Comparison of ENCODE assay signal across 20 mouse cellular contexts in the genomic region with DNA sequence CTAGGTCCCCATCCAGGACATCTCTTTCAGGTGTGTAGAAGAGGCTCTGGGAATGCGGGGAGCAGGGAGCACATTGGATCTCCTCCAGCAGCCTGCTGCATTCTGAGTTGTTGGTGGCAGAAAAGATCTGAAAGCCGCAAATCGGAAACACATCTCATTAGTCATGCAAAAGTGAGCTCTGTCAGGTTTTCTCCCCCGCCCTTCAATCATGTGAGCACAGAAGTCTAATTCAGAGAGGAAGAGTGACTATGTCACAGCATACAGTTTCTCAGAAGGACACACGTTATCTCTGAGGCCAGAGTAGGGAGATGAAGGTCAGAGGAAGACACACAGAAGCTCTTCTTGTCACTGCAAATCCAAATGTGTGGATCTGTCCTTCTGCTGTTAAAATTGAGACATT. TPM values are rescaled to one million over a fixed set of nuclear protein-coding genes. Genes with fewer than 3 reads are reported as not detected.
DNase-seq lines count a peak whose midpoint lies in the region; TF ChIP-seq lines count a peak whose summit lies in the region.
"Had no signal": no experiment of that assay in that cellular context is flagged by ENCODE, and none has a peak within 500 bp of the region (broad histone marks: within the 10 kb centered on the region; RNA-seq: fewer than 3 reads in every experiment).

No protein-coding gene starts in this region.

- intact Hi-C loops in left cerebral cortex, adult 2 months (cut with DNase I), result no loop called here

- DNase-seq in B cell, adult 2 months, result peak; percentile 6 to 9
- peak; percentile 29 for DNase-seq in MEL-GATA-1-ER (ENCODE audit: extremely low read depth, low read depth)
- peak; percentile 4 for DNase-seq in c-Kit-positive CD71-positive TER-119-positive erythroid progenitor cells, embryonic 14.5 days (ENCODE audit: low spot score)
- DNase-seq in splenic B cell, adult 2 months (ENCODE audit: low read depth, low spot score), result peak; percentile 53
- no peak for DNase-seq in left cerebral cortex, adult 2 months (ENCODE audit: extremely low spot score in 1 of 2, low spot score in 2 of 2)
- no peak for DNase-seq in frontal cortex, postnatal 25 days (ENCODE audit: low spot score in 2 of 2)
- DNase-seq: adrenal gland, postnatal 14 days; cerebellum, adult 18-20 months; gastrocnemius, adult 2 months; gastrocnemius, postnatal 25 days had no signal

- H3K27ac ChIP-seq in left cerebral cortex, adult 2 months, result no peak overlapping the region
- H3K27ac ChIP-seq: embryonic facial prominence, embryonic 12.5 days; forebrain, embryonic 12.5 days; gastrocnemius, adult 2 months; hindbrain, embryonic 10.5 days; hindbrain, embryonic 14.5 days; intestine, embryonic 15.5 days had no signal

- H3K27me3 ChIP-seq in splenic B cell, adult 2 months (ENCODE audit: control insufficient read depth, insufficient read depth, low read length, poor library complexity, severe bottlenecking), result no peaks in the 10 kb centered on the region
- H3K27me3 ChIP-seq: intestine, embryonic 15.5 days; Patski had no signal

- TF ChIP-seq CTCF in left cerebral cortex, adult 2 months (IDR thresholded peaks at IDR 0.05), result no peak

- no peak overlapping the region for H3K4me3 ChIP-seq in left cerebral cortex, adult 2 months
- H3K4me3 ChIP-seq: embryonic facial prominence, embryonic 12.5 days; forebrain, embryonic 12.5 days; gastrocnemius, adult 2 months; heart, embryonic 12.5 days; hindbrain, embryonic 10.5 days; intestine, embryonic 15.5 days had no signal

- no peaks in the 10 kb centered on the region for H3K36me3 ChIP-seq in splenic B cell, adult 2 months (ENCODE audit: control insufficient read depth, insufficient read depth, low read length, poor library complexity, severe bottlenecking)
- H3K36me3 ChIP-seq: embryonic facial prominence, embryonic 12.5 days; forebrain, embryonic 12.5 days; G1E; heart, embryonic 12.5 days; hindbrain, embryonic 10.5 days; intestine, embryonic 15.5 days had no signal

RNA-seq across cellular contexts. Expression of gene Hhip, which starts 6.3 kb away (rescaled TPM):
- 1 to 10 TPM; 3.5 to 4.4 TPM for total RNA-seq in left cerebral cortex, adult 2 months (2021)
- total RNA-seq: granulocyte monocyte progenitor cell, adult 5-6 weeks; heart, adult 8-10 months had no signal

Comparison
In these comparisons a context has a peak if more than half of its experiments do, and no peak if none do; other contexts are left out.
1. DNase-seq: peak in B cell, adult 2 months (2 of 2), MEL-GATA-1-ER (single experiment), c-Kit-positive CD71-positive TER-119-positive erythroid progenitor cells, embryonic 14.5 days (single experiment) and splenic B cell, adult 2 months (single experiment); none in left cerebral cortex, adult 2 months (0 of 2) and frontal cortex, postnatal 25 days (0 of 2).